ENCODE assay signal across 25 mouse cellular contexts in genomic region chr11:20224196-20224595, GRCm38 (mm10).
"Had no signal": no experiment of that assay in that cellular context is flagged by ENCODE, and none has a peak within 500 bp of the region (broad histone marks: within the 10 kb centered on the region; RNA-seq: fewer than 3 reads in every experiment).

No protein-coding gene starts in this region.

- DNase-seq: gastrocnemius, adult 2 months; gastrocnemius, postnatal 10 days; gastrocnemius, postnatal 25 days; heart, postnatal 10 days; heart, postnatal 4 days; kidney, adult 8-10 months; kidney, postnatal 10 days; kidney, postnatal 25 days; kidney, postnatal 4 days; liver; liver, embryonic 13.5 days had no signal

- H3K27ac ChIP-seq: gastrocnemius, adult 2 months; hindbrain, embryonic 10.5 days; hindbrain, embryonic 12.5 days; hindbrain, embryonic 14.5 days; intestine, embryonic 15.5 days; layer of hippocampus, adult 2 months; left cerebral cortex, adult 2 months; limb, embryonic 10.5 days; limb, embryonic 12.5 days; liver, embryonic 13.5 days; liver, embryonic 15.5 days had no signal

- H3K4me3 ChIP-seq: gastrocnemius, adult 2 months; hindbrain, embryonic 10.5 days; hindbrain, embryonic 12.5 days; intestine, embryonic 15.5 days; layer of hippocampus, adult 2 months; left cerebral cortex, adult 2 months; limb, embryonic 10.5 days; limb, embryonic 12.5 days; liver, embryonic 13.5 days; liver, embryonic 15.5 days had no signal

- H3K9me3 ChIP-seq: hindbrain, embryonic 10.5 days; hindbrain, embryonic 12.5 days; intestine, embryonic 15.5 days; limb, embryonic 10.5 days; limb, embryonic 12.5 days; liver, embryonic 13.5 days; liver, embryonic 15.5 days had no signal

- H3K27me3 ChIP-seq: hindbrain, embryonic 12.5 days; intestine, embryonic 15.5 days; limb, embryonic 12.5 days; liver, embryonic 13.5 days; liver, embryonic 15.5 days had no signal

- H3K9ac ChIP-seq: hindbrain, embryonic 12.5 days; hindbrain, embryonic 14.5 days; intestine, embryonic 15.5 days; limb, embryonic 12.5 days; liver, embryonic 13.5 days; liver, embryonic 15.5 days had no signal

- ATAC-seq: hindbrain, embryonic 16.5 days; inflammation-experienced regulatory T-cells, adult 6 months; intestine, embryonic 15.5 days; intestine, postnatal 0 days had no signal

- H3K4me2 ChIP-seq: heart, embryonic 11.5 days; hindbrain, embryonic 12.5 days; hindbrain, embryonic 14.5 days; intestine, embryonic 15.5 days; limb, embryonic 12.5 days; liver, embryonic 11.5 days; liver, embryonic 13.5 days; liver, embryonic 15.5 days had no signal

- H3K4me1 ChIP-seq: intestine, embryonic 15.5 days; limb, embryonic 10.5 days; limb, embryonic 12.5 days had no signal
